Mouse (Mus musculus) frontal cortex, postnatal 10 days (tissue): ENCODE measurements at regions not wholly inside any gene's neighbourhood (a gene's known extent, or its start where the extent isn't known, plus 50 kb on each side); places are given as distances from the start of the nearest gene placed in this dataset.

Experiments
- DNase-seq, 2 experiments: peaks; one replicate each; pipeline ENCODE4 v3.0.0; 2022; ENCODE audit warnings: low spot score in 2 of 2, mixed read lengths in 1 of 2

DNA sequence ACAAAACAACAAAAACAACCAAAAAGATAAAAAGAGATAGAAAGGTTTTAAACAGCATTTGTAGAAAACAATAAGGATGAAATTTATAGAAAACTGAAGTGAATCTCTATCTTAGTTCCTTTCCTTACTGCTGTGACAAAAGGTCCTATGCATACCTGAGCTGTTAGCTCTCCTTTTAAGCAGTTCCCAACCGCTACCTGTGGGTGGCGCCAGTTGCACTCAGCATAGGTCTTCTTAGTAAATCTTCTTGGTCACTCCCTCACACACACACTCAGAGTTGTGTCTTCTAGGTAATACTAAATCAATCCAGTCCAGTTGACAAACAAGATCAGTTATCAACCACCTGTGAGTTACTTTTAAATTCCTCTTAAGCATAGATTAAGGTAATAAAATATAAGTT lies 355.5 kb upstream of the Prkcq start:
- no peak for DNase-seq

DNA sequence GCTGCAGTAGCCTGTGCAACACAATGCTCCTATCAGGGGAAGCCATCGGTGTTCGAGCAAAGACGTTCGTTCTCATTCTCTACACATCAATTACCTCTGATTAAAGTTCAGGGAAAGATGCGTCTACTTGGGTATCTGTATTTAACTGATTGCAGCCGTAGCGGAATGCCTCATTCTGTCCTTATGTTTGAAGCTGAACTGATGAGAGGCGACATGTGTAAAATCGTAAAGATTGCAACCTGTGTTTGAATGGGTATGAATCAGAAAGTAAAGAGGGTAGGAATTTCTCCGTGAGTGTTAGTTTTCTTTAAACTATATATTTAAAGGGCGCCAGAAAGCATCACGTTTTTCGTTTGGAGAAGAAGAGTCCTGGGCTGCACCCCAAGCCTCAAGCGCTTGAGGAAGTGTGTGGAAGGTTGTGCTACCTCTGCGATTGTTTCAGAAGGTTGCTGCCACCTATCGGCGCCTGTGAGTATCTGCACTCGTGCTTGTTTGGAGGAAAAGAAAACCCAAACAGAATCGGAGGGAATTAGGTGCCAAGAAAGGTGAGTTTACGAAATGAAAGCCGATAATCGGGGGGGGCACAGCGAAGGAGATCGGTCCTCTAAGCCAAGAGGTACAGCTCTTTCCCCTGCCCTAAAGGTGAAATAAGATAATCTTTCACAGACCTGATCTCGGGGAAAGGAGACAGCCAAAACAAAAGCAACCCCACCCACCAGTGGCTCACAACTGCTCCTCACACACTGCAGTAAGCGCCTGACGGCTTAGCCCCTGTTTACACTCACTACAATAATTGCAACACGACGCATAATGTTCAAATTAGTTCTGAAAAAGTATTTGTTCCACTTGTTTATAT lies 346.4 kb upstream of the Prkcq start:
- peak; percentile 11 to 62 for DNase-seq

DNA sequence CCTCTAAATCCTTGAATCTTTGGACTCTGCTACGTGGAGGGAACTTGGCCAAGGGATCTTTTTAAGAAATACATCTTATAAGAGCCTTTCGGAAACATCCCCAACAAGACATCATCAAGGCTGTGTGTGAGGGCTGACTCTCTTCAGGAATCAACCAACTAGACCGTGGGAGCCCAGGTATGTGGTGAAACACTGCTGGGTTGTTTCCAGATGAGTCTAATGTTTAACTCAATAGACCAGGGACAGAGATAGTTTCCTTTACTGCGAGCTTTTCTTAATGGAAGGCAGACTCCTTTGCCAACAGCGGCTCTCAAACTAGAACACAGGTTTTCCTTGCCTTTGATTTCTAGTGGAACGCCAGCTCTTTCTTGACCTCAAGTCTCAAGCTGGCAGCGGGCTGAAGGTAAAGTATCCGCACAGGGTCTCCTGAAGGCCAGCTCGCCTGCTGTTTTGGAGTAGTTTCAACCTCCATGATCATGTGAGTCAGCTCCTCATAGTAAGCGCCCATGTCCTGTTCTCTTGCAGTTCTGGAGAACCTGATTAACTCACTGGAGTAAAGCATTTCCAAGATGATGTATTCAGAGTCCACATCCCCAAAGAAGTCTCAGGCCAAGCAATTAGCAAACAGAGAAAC lies 345.7 kb upstream of the Prkcq start:
- no peak for DNase-seq

DNA sequence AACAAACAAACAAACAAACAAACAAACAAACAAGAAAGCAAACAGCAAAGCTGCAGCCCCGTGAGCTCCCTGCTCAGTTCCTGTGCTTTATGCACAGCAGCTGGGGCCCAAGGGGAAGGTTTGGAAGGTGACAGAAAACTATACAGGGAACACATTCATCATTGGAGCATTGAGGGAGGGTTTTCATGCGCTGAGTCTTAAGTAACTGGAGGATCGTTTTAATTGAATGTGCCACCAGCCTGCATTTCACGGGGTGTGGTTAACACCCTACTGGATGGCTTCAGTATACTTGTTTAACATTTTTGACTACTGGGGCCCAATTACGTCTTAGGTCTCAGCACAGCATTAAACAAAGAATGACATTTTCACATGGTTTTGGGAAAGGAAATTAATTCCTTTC lies 331.9 kb upstream of the Prkcq start:
- no peak for DNase-seq

DNA sequence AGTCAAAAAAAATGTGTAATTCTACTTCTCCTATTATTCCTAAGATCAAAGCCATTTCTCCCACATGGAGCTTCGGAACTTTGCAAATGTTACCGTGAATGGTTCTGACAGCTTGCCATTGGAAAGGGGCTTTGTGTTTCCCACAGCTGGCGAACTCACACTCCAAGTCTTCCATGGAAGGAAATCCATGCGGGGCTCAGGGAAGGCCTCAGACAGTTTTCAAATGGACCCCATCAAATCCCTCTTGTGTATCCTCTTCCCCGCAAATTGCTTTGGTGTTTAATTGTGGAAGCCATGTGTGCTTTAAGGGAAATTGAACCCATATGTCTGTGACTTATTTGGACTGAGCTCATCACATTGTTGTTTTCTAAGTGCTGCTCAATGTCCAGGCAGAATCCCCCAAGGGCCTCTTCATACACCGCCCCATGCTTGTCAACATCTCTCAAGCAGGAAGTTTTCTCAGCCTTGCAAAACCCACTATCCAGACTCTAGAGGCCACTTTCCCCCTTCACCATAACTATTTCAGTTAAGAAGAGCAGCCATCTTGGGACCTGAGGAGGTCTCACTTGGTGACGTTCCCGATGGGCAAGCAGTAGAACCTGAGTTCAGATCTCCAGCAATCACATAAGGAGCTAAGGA lies 310.1 kb upstream of the Prkcq start:
- DNase-seq = no peak

DNA sequence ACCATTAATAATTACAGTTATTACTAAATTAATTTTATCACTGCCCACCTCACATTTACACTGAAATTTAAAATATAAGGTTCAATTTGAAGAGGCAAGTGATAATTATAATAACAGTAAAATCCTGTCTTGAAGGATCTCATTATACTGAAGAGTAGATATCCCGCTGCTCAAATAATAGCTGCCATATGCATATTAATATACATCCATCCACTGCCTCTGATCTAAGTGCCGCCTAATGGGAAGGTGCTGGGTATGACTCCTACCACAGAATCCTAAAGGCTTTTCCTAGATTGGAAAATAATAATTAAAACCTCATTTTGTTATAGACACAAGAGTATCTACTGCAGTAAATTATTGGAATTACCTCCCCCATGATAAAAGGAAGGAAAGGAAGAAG lies 307.5 kb upstream of the Prkcq start:
- no peak for DNase-seq

DNA sequence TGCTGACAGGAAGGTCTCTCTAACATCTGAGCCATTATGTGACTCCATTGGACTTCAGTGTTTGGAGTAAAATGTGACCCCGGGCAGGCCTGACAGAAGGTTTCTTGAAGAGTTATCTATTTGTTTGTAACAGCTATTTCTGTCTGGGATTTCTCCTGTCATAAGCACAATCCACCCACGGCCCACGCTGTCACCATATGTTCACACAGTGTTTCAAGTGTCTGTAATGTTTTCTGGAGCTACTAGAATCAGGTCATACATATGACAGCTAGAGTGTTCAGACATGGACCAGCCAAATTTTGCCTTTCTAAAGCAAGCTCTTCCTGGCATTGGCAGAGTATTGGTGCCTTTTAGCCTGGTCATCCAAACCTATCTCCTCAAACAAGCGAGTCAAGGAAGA lies 297.6 kb upstream of the Prkcq start:
- DNase-seq = peak; percentile 21 to 36

DNA sequence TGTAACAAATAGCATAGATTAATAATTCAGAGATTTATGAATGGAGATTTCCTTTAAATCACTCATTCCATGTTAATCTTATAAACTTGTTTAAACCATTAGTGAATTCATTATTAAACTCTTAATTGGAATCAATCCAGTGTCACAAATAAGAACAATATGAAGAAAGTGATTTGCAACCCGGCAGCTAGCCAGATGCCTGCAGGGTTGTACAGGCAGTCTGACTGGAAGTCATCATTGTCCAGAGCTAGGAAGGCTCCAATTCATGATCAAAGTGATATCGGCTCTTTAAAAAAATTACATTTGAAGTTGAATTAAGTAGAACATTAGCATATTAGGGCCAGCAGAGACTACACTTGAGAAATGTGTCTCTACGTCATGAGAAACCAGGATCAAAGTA lies 270.0 kb upstream of the Prkcq start:
- DNase-seq = no peak

DNA sequence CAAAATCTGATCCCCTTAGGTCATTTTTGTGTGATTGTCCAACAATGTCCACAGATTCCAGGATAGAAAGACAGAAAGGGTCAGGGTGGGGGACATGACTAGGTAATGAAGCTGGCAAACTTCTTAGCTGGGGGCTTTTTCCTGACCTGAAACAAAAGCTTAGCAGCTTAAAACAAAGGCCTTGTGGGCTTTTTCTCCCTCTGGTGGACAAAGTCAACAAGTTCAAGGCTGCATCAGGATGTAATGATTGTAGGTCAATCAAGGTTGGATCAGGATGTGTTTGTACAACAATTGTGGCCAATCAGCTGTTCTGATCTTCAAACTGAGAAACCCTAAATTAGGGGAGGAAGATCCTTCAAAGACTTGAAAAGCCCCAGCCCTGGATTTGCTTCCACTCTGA lies 252.0 kb upstream of the Prkcq start:
- no peak for DNase-seq

DNA sequence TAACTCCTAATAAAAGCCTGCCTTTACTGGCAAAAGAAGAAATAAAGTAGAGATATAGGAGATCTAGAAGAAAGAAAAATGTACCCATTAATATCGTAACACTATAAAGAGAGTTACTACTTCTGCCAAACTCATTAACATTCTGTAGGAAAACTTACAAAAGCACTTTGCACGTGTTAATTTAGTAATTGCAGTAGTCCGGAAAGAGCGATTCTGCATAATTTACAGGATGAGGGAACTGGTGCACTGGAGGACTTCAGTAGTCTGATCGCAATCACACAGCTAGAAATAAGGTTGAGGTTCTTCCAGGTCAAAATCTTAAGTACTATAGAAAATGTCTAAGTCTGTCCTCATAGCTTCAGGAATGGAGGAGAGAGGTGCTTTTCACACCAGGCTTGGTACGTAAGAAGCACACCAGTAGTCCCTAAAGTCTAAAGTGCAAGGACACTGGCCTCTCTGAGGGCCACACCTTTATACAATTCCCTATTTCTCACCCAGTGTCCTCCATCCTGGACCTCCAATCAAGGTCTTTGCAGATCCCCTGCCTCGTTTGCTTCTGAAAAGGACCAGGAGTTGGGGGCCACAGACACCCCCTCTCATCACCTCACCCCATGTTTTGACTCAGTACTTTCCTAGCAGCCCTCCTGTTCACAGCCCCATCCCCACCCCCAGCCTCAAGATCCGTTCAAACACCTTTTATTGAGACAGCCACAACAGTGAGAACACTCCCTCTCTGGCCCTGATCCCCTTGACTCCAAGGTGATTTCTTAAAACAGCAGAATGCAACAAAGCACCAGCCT lies 251.0 kb upstream of the Prkcq start:
- no peak for DNase-seq

DNA sequence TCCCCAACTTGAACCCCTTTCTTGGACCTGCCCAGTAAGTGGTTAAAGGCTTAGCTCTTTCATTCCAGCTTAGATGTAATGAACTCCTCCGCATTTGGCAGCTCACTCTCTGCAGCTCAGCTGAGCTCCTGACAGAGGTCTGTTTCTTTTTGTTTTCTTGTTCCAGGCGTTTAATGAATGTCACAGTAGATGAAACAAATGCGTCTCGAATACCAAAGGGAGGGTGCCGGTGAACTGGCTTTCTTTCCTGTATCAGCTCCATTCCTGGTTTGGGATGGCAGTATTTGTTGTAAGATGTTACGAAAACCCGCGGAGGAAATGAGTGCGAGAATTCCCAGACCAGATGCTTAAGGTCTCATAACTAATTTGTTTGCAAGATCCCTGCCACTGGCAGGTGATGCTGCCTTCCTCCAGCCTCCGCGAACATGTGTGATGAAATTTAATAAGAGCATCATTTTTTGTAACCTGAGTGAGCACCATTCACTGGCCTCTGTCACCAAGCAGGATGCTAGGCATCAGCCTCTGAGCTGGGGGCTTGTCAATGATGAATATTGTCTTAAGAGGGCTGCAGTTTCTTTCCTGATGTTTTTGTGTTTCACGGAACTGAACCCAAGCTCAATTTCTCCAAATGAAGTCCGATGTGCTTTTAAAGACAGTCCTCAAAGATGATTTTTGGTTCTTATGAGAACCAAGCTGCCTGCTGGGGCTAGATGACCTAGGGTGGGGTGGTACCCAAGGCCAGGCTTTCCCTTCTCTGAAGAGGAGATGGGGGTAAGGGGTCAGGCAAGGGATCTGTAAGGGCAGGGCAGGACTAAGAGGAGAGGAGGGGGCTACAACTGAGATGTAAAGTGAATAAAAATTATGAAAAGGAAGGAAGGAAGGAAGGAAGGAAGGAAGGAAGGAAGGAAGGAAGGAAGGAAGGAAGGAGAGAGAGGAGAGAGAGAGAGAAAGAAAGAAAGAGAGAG lies 250.1 kb upstream of the Prkcq start:
- peak in 1 of 2 experiments; percentile 9 for DNase-seq

DNA sequence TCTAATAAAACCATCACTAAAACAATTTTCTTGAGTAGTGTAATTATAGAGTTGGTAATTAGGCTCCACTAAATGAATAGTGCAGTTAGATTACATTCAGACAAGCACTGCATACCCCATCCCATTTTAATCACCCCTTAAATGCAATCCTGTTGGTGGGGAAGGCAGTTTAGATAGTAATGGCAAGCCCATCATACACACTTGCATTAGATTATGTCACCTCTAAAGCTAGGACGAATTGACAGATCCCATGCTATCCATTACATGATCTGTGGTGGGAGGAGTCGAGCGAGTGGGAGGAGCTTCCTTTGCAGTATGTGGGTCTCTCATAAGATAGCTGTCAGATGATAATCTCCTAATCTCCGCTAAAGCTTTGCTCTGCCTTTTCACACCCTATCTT lies 247.9 kb upstream of the Prkcq start:
- DNase-seq = no peak

DNA sequence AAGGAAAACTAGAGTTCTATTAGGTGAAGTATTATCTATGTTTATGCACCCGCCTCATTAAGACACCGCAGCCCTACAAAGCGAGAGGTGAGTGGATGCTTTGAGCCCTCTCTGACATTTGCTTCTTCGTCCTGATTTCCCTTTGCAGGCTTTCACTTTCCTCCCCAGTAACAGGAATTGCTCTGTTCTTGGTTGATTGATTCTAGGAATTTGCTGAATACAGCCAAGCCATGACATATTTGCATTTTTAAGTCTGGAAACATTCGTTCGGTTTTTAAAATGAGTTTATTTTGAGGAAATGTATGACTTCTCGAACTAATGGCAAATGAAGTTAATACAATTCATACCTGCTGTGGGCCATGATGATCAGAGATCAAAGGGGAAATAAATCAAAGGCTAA lies 246.5 kb upstream of the Prkcq start:
- DNase-seq = no peak

DNA sequence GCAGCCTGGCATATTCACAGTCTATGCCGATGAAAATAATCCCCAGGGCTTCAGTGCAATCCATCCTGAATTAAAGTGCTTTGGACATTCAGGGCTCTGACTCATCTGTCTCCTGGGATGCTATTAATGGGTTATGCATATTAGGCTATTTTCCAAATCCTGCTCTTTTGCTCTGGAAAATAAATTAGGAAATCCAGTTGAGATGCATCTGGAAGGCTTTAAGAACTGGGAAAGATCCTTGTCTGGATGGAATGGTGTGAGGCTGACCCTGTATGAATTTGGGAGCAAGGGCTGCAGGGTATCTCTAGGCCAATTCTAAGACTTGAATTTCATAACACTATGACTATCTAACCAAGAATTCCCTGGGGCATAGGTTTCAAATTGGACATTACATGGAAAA lies 234.5 kb upstream of the Prkcq start:
- DNase-seq = no peak

DNA sequence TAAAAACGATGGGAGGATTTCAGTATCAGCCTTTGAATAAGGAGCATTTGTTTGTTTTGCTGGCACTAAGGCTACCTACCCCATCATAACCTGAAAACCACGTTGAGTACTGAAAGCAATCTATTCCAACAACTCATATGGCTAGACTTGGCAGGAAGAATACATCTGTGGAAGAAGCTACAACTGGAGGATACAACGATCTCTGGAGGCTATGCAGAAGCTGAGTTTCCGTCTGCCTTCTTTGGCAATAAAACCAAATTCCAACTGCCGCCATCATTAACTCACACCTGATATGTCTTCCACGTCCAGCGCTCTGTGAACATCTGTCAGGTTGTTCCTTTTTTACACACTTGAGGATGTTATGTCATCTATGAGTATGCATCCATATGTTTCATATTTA lies 206.7 kb upstream of the Prkcq start:
- no peak for DNase-seq

DNA sequence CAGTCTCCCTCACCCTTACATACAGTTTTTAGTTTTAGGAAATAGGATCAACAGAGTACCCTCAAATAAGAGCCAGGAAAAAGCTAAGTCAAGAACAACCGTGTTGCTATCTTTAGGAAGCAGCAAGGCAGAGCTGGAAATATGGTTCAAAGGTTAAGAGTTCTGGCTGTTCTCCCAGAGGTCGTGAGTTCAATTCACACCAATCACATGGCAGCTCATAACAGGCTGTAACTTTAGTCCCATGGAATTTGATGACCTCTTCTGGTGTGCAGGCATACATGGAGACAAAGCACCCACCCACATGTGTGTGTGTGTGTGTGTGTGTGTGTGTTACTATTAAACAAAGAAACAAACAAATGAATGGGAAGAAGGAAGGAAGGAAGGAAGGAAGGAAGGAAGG lies 205.0 kb upstream of the Prkcq start:
- no peak for DNase-seq

DNA sequence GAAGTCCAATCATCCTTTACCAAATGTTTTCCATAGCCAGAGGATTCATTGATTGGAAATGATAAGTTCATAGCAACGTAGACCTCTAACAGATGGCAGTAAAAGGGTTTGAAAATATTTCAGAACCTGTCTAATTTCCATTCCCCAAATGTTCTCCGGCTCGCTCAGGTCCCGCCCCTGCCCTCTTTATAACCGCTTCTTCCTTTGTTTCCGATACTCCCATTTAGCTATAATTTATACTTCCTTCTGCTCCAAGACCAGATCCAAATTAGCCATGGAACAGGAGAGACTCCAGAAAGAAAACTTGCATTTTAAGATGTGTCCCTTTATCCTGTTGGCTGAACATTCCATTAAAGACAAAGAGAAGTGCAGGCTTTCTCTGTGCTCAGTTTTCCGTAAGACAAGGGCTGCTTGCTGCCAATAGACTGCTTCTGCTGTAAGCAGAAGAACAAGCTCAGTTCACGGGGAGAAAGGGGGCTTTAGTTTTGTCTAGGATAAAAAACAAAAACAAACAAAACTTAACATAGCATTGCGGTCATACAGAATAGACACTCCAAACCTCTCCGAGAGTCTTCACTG lies 202.7 kb upstream of the Prkcq start:
- DNase-seq = no peak

DNA sequence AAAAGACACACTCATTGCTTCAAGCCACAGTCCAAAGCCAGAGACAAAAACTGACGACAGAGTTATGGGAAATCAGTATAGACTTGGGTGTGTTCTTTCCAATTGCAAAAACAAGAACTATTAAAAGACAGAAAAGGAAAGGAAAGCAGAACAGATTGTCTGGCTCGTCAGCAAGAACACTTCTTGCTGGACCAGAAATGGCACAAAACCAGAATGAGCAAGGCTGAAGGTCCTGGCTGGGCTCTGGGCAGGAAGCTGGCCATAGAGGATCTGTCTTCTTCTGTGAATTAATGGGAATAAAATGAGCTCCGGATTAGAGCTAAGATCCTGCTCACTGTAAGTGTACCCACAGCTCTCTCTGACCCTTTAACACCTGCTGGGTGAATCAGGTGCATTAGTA lies 199.9 kb upstream of the Prkcq start:
- no peak for DNase-seq

DNA sequence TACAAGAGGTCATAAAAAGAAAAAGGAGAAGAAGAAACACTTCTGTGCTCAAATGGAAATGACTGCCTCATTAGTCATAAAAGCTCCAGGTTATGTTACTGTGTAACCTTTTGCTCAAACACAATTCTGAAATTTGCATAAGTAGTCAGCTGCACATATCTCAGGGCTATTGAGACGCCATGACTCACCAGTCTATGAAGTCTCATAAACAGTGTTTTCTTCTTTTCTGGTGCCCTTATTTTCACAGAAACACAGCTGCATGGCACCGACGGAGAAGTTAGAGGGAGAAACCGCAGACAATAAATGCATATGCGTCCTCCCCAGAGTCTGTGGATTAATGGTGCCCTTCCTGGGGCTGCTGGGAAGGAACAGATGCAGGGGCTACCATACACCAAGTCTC lies 193.1 kb upstream of the Prkcq start:
- no peak for DNase-seq

DNA sequence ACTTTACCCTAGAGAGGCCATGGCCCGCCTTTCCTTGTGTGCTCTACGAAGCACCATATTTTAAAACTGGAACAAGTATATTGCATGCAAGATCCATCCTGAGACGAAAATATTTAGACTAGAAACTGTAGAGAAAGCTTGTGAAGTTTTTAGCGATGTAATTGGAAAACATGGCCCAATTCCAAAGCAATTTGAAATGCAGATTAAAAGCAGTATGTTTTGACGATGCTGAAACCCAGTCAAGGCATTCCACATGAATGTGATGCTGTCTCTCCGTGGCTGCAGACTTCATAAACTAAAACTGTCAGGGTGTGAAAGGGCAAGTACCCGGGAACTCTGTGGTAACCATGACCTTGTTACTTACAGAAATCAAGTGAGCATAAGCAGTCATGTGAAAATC lies 185.8 kb upstream of the Prkcq start:
- no peak for DNase-seq
